Mouse (Mus musculus) lung, embryonic 15.5 days (tissue): ENCODE results near the gene Gsc. TPM values are rescaled to one million over a fixed set of nuclear protein-coding genes. Genes with fewer than 3 reads are reported as not detected.
"Not testable (repeated sequence)": the region's sequence is repeated elsewhere in the genome, so short reads cannot be mapped to it uniquely, and the experiment has no call there.

Experiments
- ATAC-seq: fragments of 200-750 bp; cut with Nextera tagmentation; 2 replicates; pipeline ENCODE4 v1.8.0; 2017; ENCODE audit warnings: moderate number of reproducible peaks, borderline replicate concordance; ENCODE audit not compliant: low FRiP score, low TSS enrichment; ENCODE audit errors: extremely low read depth
- H3K27ac ChIP-seq: fragments of 300-500 bp; sonication (generic); 2 replicates; pipeline ENCODE4 v1.5.1; 2015; ENCODE audit warnings: moderate library complexity, mild to moderate bottlenecking, inconsistent platforms
- H3K27me3 ChIP-seq: fragments of 300-500 bp; sonication (generic); 2 replicates; pipeline ENCODE4 v1.6.1; 2015; ENCODE audit warnings: inconsistent platforms
- H3K36me3 ChIP-seq: fragments of 300-500 bp; sonication (generic); 2 replicates; pipeline ENCODE4 v1.6.1; 2015; ENCODE audit warnings: inconsistent platforms
- H3K4me1 ChIP-seq: fragments of 300-500 bp; sonication (generic); 2 replicates; pipeline ENCODE4 v1.6.1; 2015; ENCODE audit warnings: inconsistent platforms
- H3K4me2 ChIP-seq: fragments of 300-500 bp; sonication (generic); 2 replicates; pipeline ENCODE4 v1.6.1; 2015; ENCODE audit warnings: inconsistent platforms, mild to moderate bottlenecking, moderate library complexity
- H3K4me3 ChIP-seq: fragments of 300-500 bp; sonication (generic); 2 replicates; pipeline ENCODE4 v1.5.1; 2015; ENCODE audit warnings: mild to moderate bottlenecking, inconsistent platforms
- H3K9ac ChIP-seq: fragments of 300-500 bp; sonication (generic); 2 replicates; pipeline ENCODE4 v1.6.1; 2015; ENCODE audit warnings: inconsistent platforms
- H3K9me3 ChIP-seq: fragments of 300-500 bp; sonication (generic); 2 replicates; pipeline ENCODE4 v1.6.1; 2016; ENCODE audit warnings: inconsistent platforms
- WGBS: fragments of 180-500 bp; shearing (Covaris S2); methylation state at CpG from one replicate; pipeline ENCODE4 v1.1.7; 2015; 5-methylcytosine and 5-hydroxymethylcytosine counted together
- polyA plus RNA-seq: library from polyadenylated mRNA; unstranded; fragments of >200 nt; fragmentation: Nextera tagmentation; extraction: Ambion mirVana; gene quantifications from 2 replicates; pipeline ENCODE4 v1.2.1, GENCODE M21; 2015

Gsc gene
- polyA plus RNA-seq, 1 experiment from 2014 or later: 0.31 TPM

- Histone ChIP-seq H3K9me3 (no peaks in the 10 kb centered on the region), H3K4me2 (0 out of 2 replicates have a peak overlapping the region, but pooled peaks have one; percentile 11), H3K4me3 (no peak overlapping the region), H3K36me3 (no peaks in the 10 kb centered on the region), H3K27ac (no peak overlapping the region), H3K4me1 (no peaks in the 10 kb centered on the region), H3K27me3 (no peaks in the 10 kb centered on the region), H3K9ac (no peak overlapping the region)
- ATAC-seq: no peak
- 31% methylated on average over 13 of the region's 13 CpGs for WGBS
Observed at GRCm38 (mm10) chr12:104448099-104448498, 25.0 kb downstream of the Gsc start.

GRCm38 (mm10) chr12:104447056-104447455 is 26.1 kb downstream of the Gsc start:
- not testable (repeated sequence) for H3K4me2 ChIP-seq, H3K27me3 ChIP-seq, H3K36me3 ChIP-seq, H3K4me1 ChIP-seq, H3K9me3 ChIP-seq, H3K9ac ChIP-seq, ATAC-seq, H3K4me3 ChIP-seq, H3K27ac ChIP-seq
- WGBS: 67% methylated on average over 25 of the region's 25 CpGs

- Histone ChIP-seq H3K27ac (no peak overlapping the region), H3K4me2 (no peak overlapping the region), H3K36me3 (no peaks in the 10 kb centered on the region), H3K9ac (no peak overlapping the region), H3K27me3 (no peaks in the 10 kb centered on the region), H3K4me3 (no peak overlapping the region), H3K4me1 (no peaks in the 10 kb centered on the region), H3K9me3 (no peaks in the 10 kb centered on the region)
- WGBS: 75% methylated on average over 11 of the region's 11 CpGs
- ATAC-seq: no peak
Observed at GRCm38 (mm10) chr12:104443716-104444115, 29.4 kb downstream of the Gsc start.

DNA sequence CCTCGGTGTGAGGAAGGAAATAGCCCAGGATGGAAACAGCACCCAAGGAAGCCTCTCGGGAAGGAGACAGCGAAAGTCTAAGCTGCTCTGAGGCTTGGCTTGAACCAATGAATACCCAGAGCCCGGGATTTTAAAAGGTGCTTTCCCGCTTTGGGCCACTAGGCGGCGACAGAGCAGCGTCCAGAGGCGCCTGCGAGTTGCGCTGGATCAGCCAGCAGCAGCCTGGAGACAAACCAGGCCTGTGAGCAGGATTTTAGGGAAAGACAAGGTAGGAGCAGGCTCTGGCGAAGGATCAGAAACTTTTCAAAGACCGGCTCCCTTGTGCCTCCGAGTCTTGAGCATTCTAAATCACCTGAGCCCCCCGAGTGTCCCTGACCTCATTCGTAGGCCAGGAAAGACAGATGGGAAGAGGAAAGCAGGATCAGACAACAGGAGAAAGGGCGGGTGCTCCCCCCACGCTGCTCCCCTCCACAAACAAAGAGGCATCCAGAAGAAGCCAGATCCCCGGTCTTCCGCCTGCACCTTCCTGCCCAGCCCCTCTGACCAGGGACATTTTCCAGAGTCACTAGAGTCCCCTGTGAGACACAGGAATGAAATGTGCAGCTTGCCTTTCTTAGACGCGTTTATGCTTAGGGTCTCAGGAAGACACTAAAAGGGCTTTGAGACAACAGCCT is 32.9 kb downstream of the Gsc start:
- H3K4me3 ChIP-seq: no peak overlapping the region
- no peak overlapping the region for H3K4me2 ChIP-seq
- ATAC-seq: no peak
- H3K9me3 ChIP-seq: no peaks in the 10 kb centered on the region
- no peaks in the 10 kb centered on the region for H3K27me3 ChIP-seq
- H3K36me3 ChIP-seq: no peaks in the 10 kb centered on the region
- H3K27ac ChIP-seq: no peak overlapping the region
- H3K4me1 ChIP-seq: no peaks in the 10 kb centered on the region
- 9% methylated on average over 22 of the region's 22 CpGs for WGBS
- H3K9ac ChIP-seq: no peak overlapping the region

GRCm38 (mm10) chr12:104433951-104434735 is 39.0 kb downstream of the Gsc start:
- Histone ChIP-seq H3K4me3 (no peak overlapping the region), H3K36me3 (no peaks in the 10 kb centered on the region), H3K9me3 (no peaks in the 10 kb centered on the region), H3K4me2 (no peak overlapping the region), H3K27ac (no peak overlapping the region), H3K4me1 (no peaks in the 10 kb centered on the region), H3K9ac (no peak overlapping the region), H3K27me3 (no peaks in the 10 kb centered on the region)
- no peak for ATAC-seq
- 65% methylated on average over 20 of the region's 20 CpGs for WGBS

DNA sequence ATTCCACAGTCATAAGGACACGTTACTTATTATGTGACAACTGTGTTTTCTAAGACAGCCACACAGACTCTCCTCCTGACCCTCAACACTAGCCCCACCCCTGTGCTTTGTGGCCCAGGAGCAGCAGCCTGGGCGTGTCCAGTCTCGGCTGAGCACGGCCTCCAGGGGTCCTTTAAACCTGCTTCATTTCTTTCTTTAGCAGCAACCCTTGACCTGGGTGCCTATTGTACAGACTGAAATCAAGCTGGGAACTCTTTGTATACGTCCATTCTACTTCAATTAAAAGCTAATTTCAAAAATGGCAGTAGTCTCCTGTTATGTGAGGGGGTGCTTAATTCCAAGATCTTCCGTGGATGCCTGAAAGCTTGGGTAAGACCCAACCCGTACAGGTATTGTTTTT is 39.9 kb downstream of the Gsc start:
- H3K27ac ChIP-seq: no peak overlapping the region
- no peaks in the 10 kb centered on the region for H3K27me3 ChIP-seq
- no peak overlapping the region for H3K9ac ChIP-seq
- no peaks in the 10 kb centered on the region for H3K9me3 ChIP-seq
- 52% methylated on average over 7 of the region's 7 CpGs for WGBS
- no peaks in the 10 kb centered on the region for H3K36me3 ChIP-seq
- H3K4me3 ChIP-seq: no peak overlapping the region
- H3K4me2 ChIP-seq: no peak overlapping the region
- ATAC-seq: no peak
- no peaks in the 10 kb centered on the region for H3K4me1 ChIP-seq

GRCm38 (mm10) chr12:104431359-104431758 is 41.8 kb downstream of the Gsc start:
- Histone ChIP-seq H3K9me3 (no peaks in the 10 kb centered on the region), H3K4me3 (no peak overlapping the region), H3K4me1 (no peaks in the 10 kb centered on the region), H3K4me2 (no peak overlapping the region), H3K27ac (no peak overlapping the region), H3K27me3 (no peaks in the 10 kb centered on the region), H3K36me3 (no peaks in the 10 kb centered on the region), H3K9ac (no peak overlapping the region)
- ATAC-seq: no peak
- 32% methylated on average over 10 of the region's 10 CpGs for WGBS

GRCm38 (mm10) chr12:104426915-104427314 is 46.2 kb downstream of the Gsc start:
- no peak overlapping the region for H3K9ac ChIP-seq
- H3K36me3 ChIP-seq: no peaks in the 10 kb centered on the region
- no peak overlapping the region for H3K27ac ChIP-seq
- no peaks in the 10 kb centered on the region for H3K9me3 ChIP-seq
- 3% methylated on average over 7 of the region's 7 CpGs for WGBS
- H3K4me2 ChIP-seq: no peak overlapping the region
- H3K4me3 ChIP-seq: no peak overlapping the region
- no peaks in the 10 kb centered on the region for H3K4me1 ChIP-seq
- ATAC-seq: no peak
- H3K27me3 ChIP-seq: no peaks in the 10 kb centered on the region

DNA sequence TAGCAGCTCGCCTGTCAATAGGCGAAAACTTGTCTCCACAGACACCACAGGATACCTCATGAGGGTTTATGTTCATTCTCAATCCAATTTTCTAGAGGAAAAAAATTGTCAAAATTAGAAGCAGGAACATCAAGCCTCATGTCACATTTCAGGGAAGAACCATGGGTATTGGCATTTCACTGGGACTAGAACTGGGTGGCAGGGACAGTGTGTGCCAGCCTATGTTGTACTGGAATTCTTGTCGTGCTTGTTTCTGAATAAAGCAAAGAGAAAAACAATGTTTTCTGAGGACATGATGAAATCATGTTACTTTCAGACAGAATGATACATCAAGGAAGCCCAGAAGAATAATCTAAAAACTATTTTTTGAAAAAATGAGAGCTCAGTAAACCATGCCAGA is 47.5 kb downstream of the Gsc start:
- Histone ChIP-seq H3K4me3 (no peak overlapping the region), H3K27me3 (no peaks in the 10 kb centered on the region), H3K9ac (no peak overlapping the region), H3K4me1 (no peaks in the 10 kb centered on the region), H3K4me2 (no peak overlapping the region), H3K27ac (no peak overlapping the region), H3K9me3 (no peaks in the 10 kb centered on the region), H3K36me3 (no peaks in the 10 kb centered on the region)
- 69% methylated on average over 3 of the region's 3 CpGs for WGBS
- ATAC-seq: no peak

DNA sequence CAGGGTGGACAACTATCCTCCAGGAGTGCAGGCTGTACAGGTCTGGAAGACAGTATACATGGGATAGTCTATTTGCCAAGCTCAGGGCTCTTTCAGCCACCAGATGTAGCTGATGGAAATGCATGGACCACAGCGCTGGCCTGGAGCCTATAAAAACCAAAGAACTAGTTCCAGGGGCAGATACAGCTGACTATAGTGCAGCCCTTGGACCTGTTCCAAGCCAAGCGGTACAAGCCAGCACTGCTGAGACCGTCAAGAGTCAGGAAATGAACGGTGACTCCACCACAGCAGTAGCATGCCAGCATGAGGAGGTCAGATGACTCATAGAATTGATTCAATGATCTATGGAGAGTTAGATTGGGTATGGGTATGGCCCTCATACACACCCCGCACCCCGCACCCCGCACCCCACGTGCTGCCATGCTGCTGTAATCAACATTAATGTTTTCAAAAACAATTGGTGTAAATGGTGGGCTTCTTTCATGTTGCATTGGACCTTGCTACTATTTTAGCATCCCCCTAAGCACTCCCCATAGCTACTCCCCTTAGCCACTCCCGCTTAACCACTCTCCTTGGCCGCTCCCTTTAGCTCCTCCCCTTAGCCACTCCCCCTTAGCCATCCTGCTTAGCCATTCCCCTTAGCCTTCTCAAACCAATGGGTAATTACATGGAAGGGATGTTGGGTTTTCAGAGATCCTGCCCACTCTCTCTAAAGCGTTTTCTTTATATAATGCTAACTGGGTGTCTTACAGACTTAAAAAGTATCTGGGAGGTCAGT is 50.3 kb downstream of the Gsc start:
- Histone ChIP-seq H3K9ac (no peak overlapping the region), H3K27ac (no peak overlapping the region), H3K4me3 (no peak overlapping the region), H3K4me2 (no peak overlapping the region), H3K9me3 (no peaks in the 10 kb centered on the region), H3K27me3 (no peaks in the 10 kb centered on the region), H3K36me3 (no peaks in the 10 kb centered on the region), H3K4me1 (0 out of 2 replicates have a peak, but pooled peaks cover 4% of the 10 kb centered on the region)
- ATAC-seq: 0 out of 2 replicates have a peak, but pooled peaks have one; percentile 50
- 46% methylated on average over 11 of the region's 11 CpGs for WGBS
